Mouse (Mus musculus) kidney, adult 2 months (tissue): ENCODE measurements around the gene Vmn1r29.

Source experiments
- CTCF ChIP-seq: fragments of 200-500 bp; conservative IDR thresholded peaks from 2 replicates; pipeline ENCODE4 v1.5.1; 2011; ENCODE audit warnings: low read depth, mild to moderate bottlenecking, control low read depth, low read length, moderate library complexity, mixed read lengths; ENCODE audit not compliant: insufficient read depth, insufficient read length
- POLR2A ChIP-seq: fragments of 200-500 bp; IDR thresholded peaks from one replicate; pipeline ENCODE4 v1.6.1; 2011; ENCODE audit warnings: low read depth, low read length, control low read depth

DNA sequence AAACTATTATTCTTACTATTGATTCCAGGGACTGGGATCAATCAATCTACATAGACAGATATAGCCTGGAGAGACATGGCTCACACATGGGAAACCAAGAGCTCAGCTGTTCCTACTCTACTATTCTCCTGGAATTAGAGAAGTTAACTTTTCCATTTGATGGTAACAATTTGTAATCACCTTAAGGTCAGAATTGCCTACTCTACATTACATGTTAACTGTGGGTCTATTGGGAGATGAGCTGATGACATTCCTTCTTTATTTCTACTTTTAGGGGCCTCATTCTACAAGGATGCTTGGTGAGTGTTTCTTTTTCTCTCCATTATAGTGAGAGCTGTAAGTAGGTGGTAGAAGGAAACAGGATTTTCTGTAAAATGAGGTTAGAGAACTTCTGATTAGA lies at the start of gene Vmn1r29:
- no peak for TF ChIP-seq POLR2A
- no peak for TF ChIP-seq CTCF
